Mouse (Mus musculus) lung, embryonic 15.5 days (tissue): ENCODE data around the gene Stk11. TPM values are rescaled to one million over a fixed set of nuclear protein-coding genes. Genes with fewer than 3 reads are reported as not detected.
A peak's percentile ranks its signal among the peaks of the same experiment; 100 is the strongest.

ENCODE experiments used
- ATAC-seq: fragments of 200-750 bp; cut with Nextera tagmentation; 2 replicates; pipeline ENCODE4 v1.8.0; 2017; ENCODE audit warnings: moderate number of reproducible peaks, borderline replicate concordance; ENCODE audit not compliant: low FRiP score, low TSS enrichment; ENCODE audit errors: extremely low read depth
- H3K27ac ChIP-seq: fragments of 300-500 bp; sonication (generic); 2 replicates; pipeline ENCODE4 v1.5.1; 2015; ENCODE audit warnings: moderate library complexity, mild to moderate bottlenecking, inconsistent platforms
- H3K27me3 ChIP-seq: fragments of 300-500 bp; sonication (generic); 2 replicates; pipeline ENCODE4 v1.6.1; 2015; ENCODE audit warnings: inconsistent platforms
- H3K36me3 ChIP-seq: fragments of 300-500 bp; sonication (generic); 2 replicates; pipeline ENCODE4 v1.6.1; 2015; ENCODE audit warnings: inconsistent platforms
- H3K4me1 ChIP-seq: fragments of 300-500 bp; sonication (generic); 2 replicates; pipeline ENCODE4 v1.6.1; 2015; ENCODE audit warnings: inconsistent platforms
- H3K4me2 ChIP-seq: fragments of 300-500 bp; sonication (generic); 2 replicates; pipeline ENCODE4 v1.6.1; 2015; ENCODE audit warnings: inconsistent platforms, mild to moderate bottlenecking, moderate library complexity
- H3K4me3 ChIP-seq: fragments of 300-500 bp; sonication (generic); 2 replicates; pipeline ENCODE4 v1.5.1; 2015; ENCODE audit warnings: mild to moderate bottlenecking, inconsistent platforms
- H3K9ac ChIP-seq: fragments of 300-500 bp; sonication (generic); 2 replicates; pipeline ENCODE4 v1.6.1; 2015; ENCODE audit warnings: inconsistent platforms
- H3K9me3 ChIP-seq: fragments of 300-500 bp; sonication (generic); 2 replicates; pipeline ENCODE4 v1.6.1; 2016; ENCODE audit warnings: inconsistent platforms
- WGBS: fragments of 180-500 bp; shearing (Covaris S2); methylation state at CpG from one replicate; pipeline ENCODE4 v1.1.7; 2015; 5-methylcytosine and 5-hydroxymethylcytosine counted together
- polyA plus RNA-seq: library from polyadenylated mRNA; unstranded; fragments of >200 nt; fragmentation: Nextera tagmentation; extraction: Ambion mirVana; gene quantifications from 2 replicates; pipeline ENCODE4 v1.2.1, GENCODE M21; 2015

Gene Stk11
- polyA plus RNA-seq, 1 experiment from 2014 or later = 18.6 TPM

DNA sequence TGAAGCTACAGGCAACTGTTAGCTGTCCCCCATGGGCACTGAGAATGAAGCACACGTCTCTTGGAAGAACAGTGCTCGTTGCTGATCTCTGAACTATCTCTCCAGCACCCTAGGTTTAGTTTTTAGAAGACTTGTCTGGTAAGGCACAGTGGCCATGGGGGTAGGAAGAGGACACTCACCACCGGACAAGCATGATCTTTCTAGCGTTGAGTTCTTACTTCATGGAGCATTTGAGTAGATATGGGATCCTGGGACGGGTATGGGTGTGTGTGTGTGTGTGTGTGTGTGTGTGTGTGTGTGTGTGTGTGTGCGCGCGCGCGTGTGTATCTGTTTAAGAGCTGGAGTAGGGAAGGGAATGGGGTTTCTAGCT, 25.0 kb downstream of the Stk11 start, which contains the start of gene Cbarp:
Gene Cbarp, minus strand, starts transcription at position 170 of the 370 bp plus-strand sequence.
- Histone ChIP-seq H3K27me3 (peaks cover 47% of the 10 kb centered on the region), H3K9me3 (no peaks in the 10 kb centered on the region), H3K4me2 (peak within 1 kb of the TSS; percentile 98), H3K36me3 (peaks cover 23% of the 10 kb centered on the region), H3K9ac (peak within 1 kb of the TSS; percentile 31), H3K27ac (peak within 1 kb of the TSS; percentile 78), H3K4me3 (peak within 1 kb of the TSS; percentile 61), H3K4me1 (peaks cover 67% of the 10 kb centered on the region)
- ATAC-seq = no peak
- 68% methylated on average over 10 of the region's 10 CpGs for WGBS

- H3K9me3 ChIP-seq = no peaks in the 10 kb centered on the region
- under 1% methylated on average over 29 of the region's 29 CpGs for WGBS
- H3K36me3 ChIP-seq = peaks cover 27% of the 10 kb centered on the region
- H3K4me3 ChIP-seq = peak overlapping the region; percentile 56
- peak; percentile 71 for ATAC-seq
- peaks cover 70% of the 10 kb centered on the region for H3K4me1 ChIP-seq
- H3K9ac ChIP-seq = peak overlapping the region; percentile 31; the same call in 1 of the 2 replicates
- peak overlapping the region; percentile 67 for H3K4me2 ChIP-seq
- peak overlapping the region; percentile 78 for H3K27ac ChIP-seq
- H3K27me3 ChIP-seq = peaks cover 41% of the 10 kb centered on the region
These were observed 25.6 kb downstream of the Stk11 start for GRCm38 (mm10) chr10:80141243-80141642.

GRCm38 (mm10) chr10:80141786-80142529, 26.4 kb downstream of the Stk11 start:
- WGBS = under 1% methylated on average over 43 of the region's 43 CpGs

DNA sequence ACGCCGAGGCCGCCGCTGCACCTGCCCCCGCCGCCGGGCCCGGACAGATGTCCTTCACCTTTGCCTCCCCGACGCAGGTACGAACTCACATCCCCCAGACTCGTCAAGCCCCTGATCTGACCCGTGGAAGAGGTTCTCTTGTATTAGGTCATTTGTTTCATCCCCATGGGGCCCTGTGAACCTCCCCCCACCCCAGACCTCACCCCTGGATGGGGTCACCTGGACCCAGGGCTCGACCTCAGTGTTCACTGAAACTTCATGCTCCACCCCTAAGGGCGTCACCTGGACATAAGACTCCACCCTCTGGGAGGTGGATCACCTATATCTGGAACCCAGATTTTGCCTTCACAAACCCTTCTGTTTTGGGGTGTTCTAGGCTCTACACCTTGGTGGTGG, 26.9 kb downstream of the Stk11 start:
- ATAC-seq = no peak
- Histone ChIP-seq H3K27me3 (peaks cover 28% of the 10 kb centered on the region), H3K4me1 (peaks cover 70% of the 10 kb centered on the region), H3K9me3 (no peaks in the 10 kb centered on the region), H3K36me3 (peaks cover 27% of the 10 kb centered on the region), H3K4me3 (peak overlapping the region; percentile 56), H3K9ac (peak overlapping the region; percentile 71), H3K4me2 (peak overlapping the region; percentile 67), H3K27ac (peak overlapping the region; percentile 78)
- WGBS = 0% methylated on average over 15 of the region's 15 CpGs

More at GRCm38 (mm10) chr10:80141786-80142529, 26.4 kb downstream of the Stk11 start:
- H3K27ac ChIP-seq = peak overlapping the region; percentile 78
- peak overlapping the region; percentile 67 for H3K4me2 ChIP-seq
- peaks cover 70% of the 10 kb centered on the region for H3K4me1 ChIP-seq
- peak overlapping the region; percentile 56 for H3K4me3 ChIP-seq
- peak overlapping the region; percentile 71 for H3K9ac ChIP-seq
- no peaks in the 10 kb centered on the region for H3K9me3 ChIP-seq
- H3K36me3 ChIP-seq = peaks cover 27% of the 10 kb centered on the region
- ATAC-seq = peak; percentile 85
- H3K27me3 ChIP-seq = peaks cover 34% of the 10 kb centered on the region

- Histone ChIP-seq H3K4me1 (peaks cover 64% of the 10 kb centered on the region), H3K4me2 (no peak overlapping the region), H3K9me3 (no peaks in the 10 kb centered on the region), H3K36me3 (peaks cover 27% of the 10 kb centered on the region), H3K27me3 (peaks cover 17% of the 10 kb centered on the region; the same call in 1 of the 2 replicates), H3K27ac (no peak overlapping the region), H3K4me3 (no peak overlapping the region), H3K9ac (no peak overlapping the region)
- 92% methylated on average over 7 of the region's 7 CpGs for WGBS
- ATAC-seq = no peak
These were observed 28.1 kb downstream of the Stk11 start for GRCm38 (mm10) chr10:80143664-80144063.

DNA sequence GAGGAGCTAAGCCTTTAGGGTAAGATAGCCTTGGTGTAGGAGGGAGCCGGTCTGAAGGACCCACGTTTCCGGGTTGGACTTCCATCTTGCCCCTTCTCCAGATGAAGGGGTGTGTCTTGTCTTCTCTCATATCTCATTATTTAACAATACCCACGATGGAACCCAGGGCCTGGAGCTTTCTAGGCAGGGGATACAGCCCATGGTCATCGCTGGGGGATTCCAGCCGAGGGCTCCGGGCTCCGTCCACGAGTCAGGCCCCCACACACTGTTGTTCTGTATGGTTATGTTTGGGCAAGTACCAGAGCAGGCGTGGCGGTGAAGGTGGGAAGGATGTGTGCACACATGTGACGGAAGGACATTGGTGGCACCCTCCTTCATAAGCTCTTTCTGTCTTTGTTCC, 28.6 kb downstream of the Stk11 start:
- no peak overlapping the region for H3K9ac ChIP-seq
- no peak overlapping the region for H3K4me3 ChIP-seq
- WGBS = 92% methylated on average over 12 of the region's 12 CpGs
- H3K9me3 ChIP-seq = no peaks in the 10 kb centered on the region
- H3K27ac ChIP-seq = no peak overlapping the region
- H3K4me2 ChIP-seq = no peak overlapping the region
- H3K4me1 ChIP-seq = peaks cover 62% of the 10 kb centered on the region
- peaks cover 27% of the 10 kb centered on the region for H3K36me3 ChIP-seq
- peaks cover 13% of the 10 kb centered on the region; the same call in 1 of the 2 replicates for H3K27me3 ChIP-seq
- no peak for ATAC-seq

- Histone ChIP-seq H3K9ac (no peak overlapping the region), H3K27me3 (peaks cover 3% of the 10 kb centered on the region; the same call in 1 of the 2 replicates), H3K4me1 (peaks cover 57% of the 10 kb centered on the region), H3K9me3 (no peaks in the 10 kb centered on the region), H3K36me3 (peaks cover 27% of the 10 kb centered on the region), H3K4me3 (no peak overlapping the region), H3K27ac (peak overlapping the region; percentile 62), H3K4me2 (no peak overlapping the region)
- ATAC-seq = no peak
- WGBS = 72% methylated on average over 20 of the region's 20 CpGs
These were observed 29.5 kb downstream of the Stk11 start for GRCm38 (mm10) chr10:80144864-80145838.

GRCm38 (mm10) chr10:80145896-80146295, 30.3 kb downstream of the Stk11 start:
- 81% methylated on average over 6 of the region's 6 CpGs for WGBS

GRCm38 (mm10) chr10:80146568-80147011, 31.0 kb downstream of the Stk11 start:
- 70% methylated on average over 4 of the region's 4 CpGs for WGBS
- Histone ChIP-seq H3K36me3 (peaks cover 27% of the 10 kb centered on the region), H3K27ac (peak overlapping the region; percentile 99), H3K9ac (no peak overlapping the region), H3K4me1 (peaks cover 46% of the 10 kb centered on the region), H3K4me3 (no peak overlapping the region), H3K27me3 (no peaks in the 10 kb centered on the region), H3K4me2 (peak overlapping the region; percentile 3; the same call in 1 of the 2 replicates), H3K9me3 (no peaks in the 10 kb centered on the region)
- ATAC-seq = no peak

More at GRCm38 (mm10) chr10:80145896-80146295, 30.3 kb downstream of the Stk11 start:
- no peak for ATAC-seq
- H3K9ac ChIP-seq = no peak overlapping the region
- peak overlapping the region; percentile 99 for H3K27ac ChIP-seq
- no peaks in the 10 kb centered on the region for H3K9me3 ChIP-seq
- H3K27me3 ChIP-seq = no peaks in the 10 kb centered on the region
- peaks cover 27% of the 10 kb centered on the region for H3K36me3 ChIP-seq
- no peak overlapping the region for H3K4me3 ChIP-seq
- H3K4me2 ChIP-seq = no peak overlapping the region
- H3K4me1 ChIP-seq = peaks cover 53% of the 10 kb centered on the region

- peaks cover 27% of the 10 kb centered on the region for H3K36me3 ChIP-seq
- WGBS = 61% methylated on average over 5 of the region's 5 CpGs
- peak overlapping the region; percentile 99 for H3K27ac ChIP-seq
- H3K9ac ChIP-seq = peak overlapping the region; percentile 71
- H3K4me1 ChIP-seq = peaks cover 49% of the 10 kb centered on the region
- ATAC-seq = no peak
- H3K4me2 ChIP-seq = peak overlapping the region; percentile 89
- H3K9me3 ChIP-seq = no peaks in the 10 kb centered on the region
- H3K4me3 ChIP-seq = peak overlapping the region; percentile 81
- H3K27me3 ChIP-seq = no peaks in the 10 kb centered on the region
These were observed 31.6 kb downstream of the Stk11 start for GRCm38 (mm10) chr10:80147146-80147718.
